Mouse (Mus musculus): ENCODE data around the gene Fbxl18. TPM values are rescaled to one million over a fixed set of nuclear protein-coding genes. Genes with fewer than 3 reads are reported as not detected.

Fbxl18 gene
- 10 to 100 TPM in 1 of 2 experiments, 1 to 10 TPM in 1; 9.4 to 12.7 TPM for total RNA-seq (2021)
- long read RNA-seq, experiment 1, full-length matches to known transcripts: 3 of 10 reads
- long read RNA-seq, experiment 1, partial matches to known transcripts: 2 of 10 reads
- long read RNA-seq, experiment 1, other reads (novel, unspliced or antisense): 5 of 10 reads
- long read RNA-seq, experiment 2: 0 reads

GRCm38 (mm10) chr5:142894918-142895613, at the start of gene Fbxl18:
TSS of gene Fbxl18 (minus strand) at chr5:142895421.
- DNase-seq: peak; percentile 95

GRCm38 (mm10) chr5:142940393-142940792, 45.2 kb upstream of the Fbxl18 start:
- DNase-seq: no peak

DNA sequence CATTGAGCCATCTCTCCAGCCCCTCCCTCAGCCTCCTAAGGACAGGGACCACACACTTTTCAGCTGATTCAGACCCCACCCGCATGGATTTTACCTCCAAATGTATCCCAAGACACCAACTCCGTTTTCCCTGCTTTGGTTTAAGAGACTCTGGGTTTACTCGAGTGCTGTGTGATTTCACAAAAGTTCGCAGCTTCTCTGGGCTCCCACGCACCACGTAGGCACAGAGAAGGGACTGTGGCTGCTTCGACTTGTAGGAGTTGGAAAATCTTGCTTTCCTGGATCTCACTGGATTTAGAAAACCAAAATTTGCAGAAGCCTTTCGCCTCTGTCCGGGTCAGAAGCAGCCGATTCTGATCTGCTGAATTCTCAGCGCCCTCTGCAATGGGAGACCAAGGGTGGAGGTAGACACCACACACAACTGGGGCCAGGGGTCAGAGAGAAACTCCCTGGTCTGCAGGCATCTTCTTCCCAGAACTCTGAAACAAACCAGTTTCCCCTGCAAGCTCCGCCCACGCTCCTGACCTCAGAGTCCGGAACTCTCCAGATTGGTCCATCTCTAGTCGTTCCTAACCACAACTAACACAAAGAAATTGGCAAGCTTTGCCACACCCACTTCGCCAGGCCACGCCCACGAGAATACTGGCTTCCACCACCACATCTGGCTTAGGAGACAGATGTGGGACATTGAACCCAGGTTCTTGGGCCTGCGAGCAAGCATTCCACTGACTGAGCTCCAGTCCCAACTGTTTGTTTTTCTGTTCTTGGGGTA, 42.9 kb upstream of the Fbxl18 start:
- DNase-seq: peak; percentile 38

DNA sequence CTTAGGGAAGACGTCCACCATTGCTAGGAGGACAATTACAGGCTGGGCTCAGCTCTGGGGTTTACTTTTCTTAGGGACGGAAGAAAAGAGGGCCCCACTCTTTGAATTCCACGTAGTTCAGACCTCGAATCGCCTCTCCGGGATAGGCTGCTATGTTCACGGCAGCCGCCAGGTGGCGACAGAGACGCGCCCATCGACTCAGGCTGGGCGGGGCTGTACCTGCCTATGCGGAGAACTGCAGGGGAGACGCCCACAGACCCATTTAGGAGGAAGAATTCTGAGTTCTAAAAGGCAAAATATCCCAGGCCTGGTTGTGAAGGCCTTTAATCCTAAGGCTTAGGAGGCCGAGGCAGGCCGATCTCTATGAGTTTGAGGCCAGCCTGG, 41.1 kb upstream of the Fbxl18 start:
- peak; percentile 92 for DNase-seq

- peak; percentile 77 for DNase-seq
Observed at GRCm38 (mm10) chr5:142935642-142936335, 40.6 kb upstream of the Fbxl18 start.

- no peak for DNase-seq
Observed at GRCm38 (mm10) chr5:142932731-142933130, 37.5 kb upstream of the Fbxl18 start.

DNA sequence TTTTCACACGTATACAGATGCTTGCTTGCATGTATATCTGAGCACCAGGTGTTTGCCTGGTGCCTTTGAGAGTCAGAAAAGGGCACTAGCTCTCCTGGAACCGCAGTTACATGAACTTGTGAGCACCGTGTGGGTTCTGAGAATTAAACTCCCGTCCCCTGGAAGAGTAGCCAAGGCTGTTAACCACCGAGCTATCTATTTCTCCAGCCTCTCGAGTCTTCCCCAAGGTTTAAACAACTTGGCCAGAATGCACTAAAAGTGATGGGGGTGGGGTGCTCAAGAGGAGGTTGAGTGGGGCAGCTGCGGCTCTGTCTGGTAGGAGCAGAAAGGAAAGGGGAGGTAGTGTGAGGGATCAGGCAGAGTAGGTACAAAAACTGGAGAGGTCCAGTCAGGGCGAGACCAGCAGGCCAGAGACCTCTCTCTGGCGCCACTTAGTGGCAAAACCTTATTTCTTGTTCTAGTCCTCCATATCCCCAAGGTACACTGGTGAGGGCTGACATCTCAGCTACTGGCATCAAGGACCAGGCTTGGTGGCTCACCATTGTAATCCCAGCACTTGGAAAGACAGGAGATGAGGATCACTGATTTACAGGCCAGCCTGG, 37.0 kb upstream of the Fbxl18 start:
- DNase-seq: peak; percentile 87

DNA sequence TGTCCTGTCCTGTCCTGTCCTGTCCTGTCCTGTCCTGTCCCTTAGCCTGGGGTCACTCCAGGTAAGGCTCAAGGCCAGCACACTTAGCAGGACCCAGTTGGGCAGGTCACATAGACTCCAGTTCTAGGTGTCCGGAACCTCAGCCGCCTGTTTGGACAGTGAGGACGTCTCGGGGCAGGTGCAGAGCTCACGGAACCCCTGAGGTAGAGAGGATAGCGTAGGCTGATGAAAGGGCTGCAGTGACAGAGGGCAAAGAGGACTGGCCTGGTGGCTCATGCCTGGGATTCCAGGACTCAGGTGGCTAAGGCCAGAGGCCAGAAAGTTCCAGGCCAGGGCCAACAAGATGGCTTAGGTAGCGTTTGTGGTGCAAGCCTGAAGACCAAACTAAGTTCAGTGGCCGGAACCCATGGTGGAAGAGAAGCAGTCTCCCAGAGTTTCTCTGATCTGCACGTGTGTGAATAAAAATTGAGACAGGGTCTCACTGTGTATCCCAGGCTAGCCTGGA, 36.1 kb upstream of the Fbxl18 start:
- no peak for DNase-seq

GRCm38 (mm10) chr5:142929400-142929752, 34.2 kb upstream of the Fbxl18 start:
- no peak for DNase-seq

- DNase-seq: peak; percentile 86
Observed at GRCm38 (mm10) chr5:142928749-142929399, 33.7 kb upstream of the Fbxl18 start.

- no peak for DNase-seq
Observed at GRCm38 (mm10) chr5:142927341-142927930, 32.2 kb upstream of the Fbxl18 start.

DNA sequence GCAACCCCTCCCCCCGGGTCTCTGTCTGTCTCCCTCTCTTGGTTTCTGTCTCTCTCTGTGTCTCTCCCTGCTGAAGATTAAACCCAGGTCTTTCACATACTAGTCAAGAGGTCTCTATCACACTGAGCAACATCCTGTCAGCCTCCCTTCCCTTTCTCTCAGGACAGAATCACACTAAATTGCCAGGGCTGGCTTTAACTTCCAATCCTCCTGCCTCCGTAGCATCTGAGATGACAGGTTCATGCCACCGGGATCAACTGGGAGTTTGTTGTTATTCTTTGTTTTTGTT, 31.7 kb upstream of the Fbxl18 start:
- no peak for DNase-seq

DNA sequence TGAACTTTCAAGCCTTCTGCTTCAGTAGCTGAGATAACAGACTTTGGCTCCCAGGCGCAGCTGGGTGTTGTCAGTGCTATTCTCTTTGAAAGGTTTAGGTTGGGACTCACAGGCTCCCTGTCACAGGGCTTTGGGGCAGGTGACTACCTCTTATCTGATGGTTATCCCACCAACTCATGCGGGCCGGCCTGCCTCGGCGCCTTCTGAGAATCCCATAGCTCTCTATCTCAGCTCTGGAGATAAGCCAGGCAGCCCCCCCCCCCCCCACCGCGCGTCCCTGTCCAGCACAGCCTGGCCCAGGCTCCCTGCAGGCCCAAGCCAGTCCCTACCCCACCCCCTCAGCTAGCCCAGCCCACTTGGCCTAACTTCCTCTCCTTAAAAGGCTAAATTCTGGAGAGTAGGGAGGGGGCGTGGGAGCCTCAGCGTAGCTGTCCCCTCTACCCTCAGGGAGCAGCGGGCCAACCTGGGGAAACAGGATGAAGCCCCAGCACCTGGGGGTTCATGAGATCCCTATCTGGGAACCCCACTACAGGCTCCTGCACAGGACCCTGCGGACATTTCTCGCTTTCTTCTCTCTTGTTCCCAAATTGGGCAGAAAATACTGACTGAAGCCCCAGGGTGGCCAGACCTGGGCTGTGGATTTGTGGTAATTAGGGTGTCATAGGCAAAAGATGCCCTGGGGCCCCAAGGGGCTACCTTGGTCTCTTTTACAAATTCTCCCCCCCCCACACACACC, 31.2 kb upstream of the Fbxl18 start:
- peak; percentile 67 for DNase-seq

DNA sequence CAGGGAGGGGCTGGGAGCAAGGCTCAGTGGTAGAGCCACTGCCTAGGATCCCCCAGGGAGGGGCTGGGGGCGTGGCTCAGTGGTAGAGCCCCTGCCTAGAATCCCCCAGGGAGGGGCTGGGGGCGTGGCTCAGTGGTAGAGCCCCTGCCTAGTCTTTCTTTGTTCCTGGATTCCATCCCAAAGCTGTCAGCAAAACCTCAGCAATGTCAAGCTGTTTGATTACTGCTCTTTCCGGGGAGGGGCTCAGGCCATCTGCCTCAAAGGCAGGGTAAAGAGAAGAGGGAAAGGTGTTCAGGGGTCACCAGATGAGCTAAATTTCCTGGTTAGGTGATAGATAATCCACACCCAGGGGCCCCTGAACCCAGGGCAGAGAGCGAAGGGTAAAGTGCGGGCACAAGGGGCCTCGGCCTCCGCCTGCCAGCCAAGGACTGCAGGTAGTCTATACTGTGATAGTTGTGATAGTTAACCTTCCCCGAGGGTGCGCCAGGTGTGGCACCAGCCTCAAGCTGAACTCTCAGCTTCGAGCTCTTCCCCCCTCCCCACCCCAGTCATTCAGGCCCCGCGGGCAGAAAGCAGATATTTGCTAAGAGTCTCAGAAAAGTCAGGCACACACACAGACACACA, 29.2 kb upstream of the Fbxl18 start:
- DNase-seq: no peak

DNA sequence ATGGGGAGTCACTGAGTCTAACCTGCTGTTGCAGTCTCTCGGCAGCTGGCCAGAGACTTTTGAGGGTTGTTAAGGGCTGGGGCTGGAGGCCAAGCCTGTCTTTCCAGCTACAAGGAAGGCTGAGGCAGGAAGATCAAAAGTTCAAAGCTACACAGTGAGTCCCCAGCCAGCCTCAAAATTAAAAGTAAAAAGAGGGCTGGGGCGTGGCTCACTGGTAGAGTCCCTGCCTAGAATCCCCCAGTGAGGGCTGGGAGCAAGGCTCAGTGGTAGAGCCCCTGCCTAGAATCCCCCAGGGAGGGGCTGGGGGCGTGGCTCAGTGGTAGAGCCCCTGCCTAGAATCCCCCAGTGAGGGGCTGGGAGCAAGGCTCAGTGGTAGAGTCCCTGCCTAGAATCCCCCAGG, 28.6 kb upstream of the Fbxl18 start:
- DNase-seq: no peak

GRCm38 (mm10) chr5:142922251-142922650, 27.0 kb upstream of the Fbxl18 start:
- no peak for DNase-seq

DNA sequence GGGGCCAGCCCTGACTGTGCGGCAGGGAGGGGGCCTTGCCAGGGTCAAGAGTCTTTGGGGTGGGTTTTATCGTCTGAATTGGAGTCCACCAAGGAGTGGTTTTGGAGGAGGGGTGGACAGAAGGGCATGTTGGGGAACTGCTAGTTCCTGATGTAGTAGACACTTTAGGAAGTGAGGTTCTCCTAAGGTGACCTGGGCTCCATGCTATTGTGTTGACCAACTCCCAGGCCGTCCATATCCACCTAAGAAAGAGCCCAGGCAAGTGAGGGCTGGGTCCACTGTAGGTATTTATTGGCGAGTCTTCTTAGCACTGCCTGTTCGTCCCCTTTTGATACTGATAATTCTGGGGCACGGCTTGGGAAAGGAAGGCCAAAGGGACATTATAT, 25.8 kb upstream of the Fbxl18 start:
- no peak for DNase-seq

DNA sequence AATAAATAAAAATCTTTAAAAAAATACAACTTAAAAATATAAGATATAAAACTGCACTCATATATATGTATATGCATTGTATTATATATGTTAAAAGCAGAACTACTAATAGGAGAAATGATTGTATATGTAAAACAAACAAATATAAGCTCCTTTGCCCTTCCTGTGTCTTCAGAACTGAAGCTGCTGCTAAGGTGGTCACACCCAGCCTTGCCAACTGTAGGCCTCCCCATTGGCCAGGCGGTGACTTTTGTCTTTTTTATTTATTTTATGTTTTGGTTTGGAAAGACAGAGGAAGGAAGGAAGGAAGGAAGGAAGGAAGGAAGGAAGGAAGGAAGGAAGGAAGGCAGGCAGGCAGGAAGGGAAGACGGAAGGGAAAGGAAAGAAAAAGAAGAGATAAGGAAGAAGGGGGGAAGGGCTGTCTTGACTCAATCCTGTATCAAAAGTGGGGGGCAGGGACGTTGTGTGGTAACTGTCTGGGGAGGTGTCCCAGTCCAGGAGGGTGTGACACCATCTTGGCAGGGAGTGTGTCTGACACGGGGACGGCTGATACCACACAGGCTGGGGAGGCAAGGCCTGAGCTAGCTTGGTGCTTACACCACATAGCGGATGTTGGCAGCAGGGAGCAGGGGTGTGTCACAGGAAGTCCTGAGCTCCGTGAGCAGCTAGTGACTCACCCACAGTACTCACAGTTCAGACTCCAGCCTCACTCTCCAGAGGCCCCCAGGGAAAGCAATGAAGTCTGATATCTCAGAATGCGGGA, 25.3 kb upstream of the Fbxl18 start:
- DNase-seq: peak; percentile 86

DNA sequence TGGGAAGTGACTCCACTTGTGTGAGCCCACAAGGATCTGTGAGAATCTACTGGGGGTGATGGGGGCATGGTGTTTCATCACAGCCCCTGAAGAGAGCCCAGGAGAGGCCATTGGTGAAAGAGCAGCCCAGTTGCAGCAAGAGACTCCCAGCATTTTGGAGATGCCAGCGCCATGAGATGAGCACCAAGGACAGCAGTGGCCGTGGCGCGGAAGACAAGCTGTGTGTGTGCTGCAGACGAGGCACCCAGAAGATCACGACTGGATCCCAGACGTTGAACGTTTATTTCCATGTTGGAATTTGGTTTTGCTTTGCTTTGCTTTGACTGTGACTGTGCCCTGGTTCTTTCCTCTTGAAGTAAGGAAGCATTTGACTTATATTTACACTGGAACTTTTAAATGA, 22.2 kb upstream of the Fbxl18 start:
- no peak for DNase-seq

- no peak for DNase-seq
Observed at GRCm38 (mm10) chr5:142916593-142916992, 21.4 kb upstream of the Fbxl18 start.
